Mouse (Mus musculus): ENCODE data around the gene Nudt4. TPM values are rescaled to one million over a fixed set of nuclear protein-coding genes. Genes with fewer than 3 reads are reported as not detected.
"Not testable (repeated sequence)": the region's sequence is repeated elsewhere in the genome, so short reads cannot be mapped to it uniquely, and the experiment has no call there.

The Nudt4 gene
- total RNA-seq, 2 experiments from 2014 or later, result 190 to 259 TPM

DNA sequence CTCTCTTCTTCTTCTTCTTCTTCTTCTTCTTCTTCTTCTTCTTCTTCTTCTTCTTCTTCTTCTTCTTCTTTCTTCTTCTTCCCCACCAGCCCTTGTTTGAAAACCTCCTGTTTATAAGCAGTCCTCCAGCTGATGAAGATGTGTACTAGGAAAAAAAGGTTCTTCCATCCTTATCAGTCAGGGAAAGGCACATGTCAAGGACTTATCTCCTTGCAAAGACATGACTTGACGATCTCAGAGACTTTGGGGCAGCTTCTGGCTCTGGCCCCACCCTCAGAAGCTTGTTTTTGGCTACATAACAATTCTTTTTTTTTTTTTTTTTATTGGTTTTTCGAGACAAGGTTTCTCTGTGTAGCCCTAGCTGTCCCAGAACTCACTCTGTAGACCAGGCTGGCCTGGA is 5.5 kb upstream of the Nudt4 start:
- intact Hi-C loops (cut with DNase I), result no loop called here
- no peak for DNase-seq

- DNase-seq, result no peak
- intact Hi-C loops (cut with DNase I), result no loop called here
These were observed 4.1 kb upstream of the Nudt4 start for GRCm38 (mm10) chr10:95568016-95568415.

DNA sequence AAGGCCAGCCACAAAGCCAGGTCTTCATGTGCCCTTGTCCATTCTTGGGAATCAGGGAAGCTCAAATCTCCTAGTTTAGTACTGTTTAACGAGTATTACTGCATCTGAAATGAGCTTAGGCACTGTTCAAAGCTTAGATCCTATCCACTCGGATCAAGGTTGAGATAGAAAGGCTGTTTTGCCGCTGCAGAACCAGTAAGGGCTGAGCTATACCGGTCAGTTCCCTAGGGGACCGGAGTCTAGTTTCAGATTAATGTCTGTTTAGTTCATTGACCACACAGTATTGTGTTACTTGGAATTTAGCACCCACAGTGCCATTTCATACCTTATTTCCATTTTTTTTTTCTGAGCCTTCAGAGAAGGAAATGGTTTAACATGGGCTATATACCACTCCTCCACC is 3.6 kb upstream of the Nudt4 start:
- intact Hi-C loops (cut with DNase I), result no loop called here
- no peak for DNase-seq

- no peak for DNase-seq
- intact Hi-C loops (cut with DNase I), result no loop called here
These were observed 2.8 kb upstream of the Nudt4 start for GRCm38 (mm10) chr10:95566786-95567185.

DNA sequence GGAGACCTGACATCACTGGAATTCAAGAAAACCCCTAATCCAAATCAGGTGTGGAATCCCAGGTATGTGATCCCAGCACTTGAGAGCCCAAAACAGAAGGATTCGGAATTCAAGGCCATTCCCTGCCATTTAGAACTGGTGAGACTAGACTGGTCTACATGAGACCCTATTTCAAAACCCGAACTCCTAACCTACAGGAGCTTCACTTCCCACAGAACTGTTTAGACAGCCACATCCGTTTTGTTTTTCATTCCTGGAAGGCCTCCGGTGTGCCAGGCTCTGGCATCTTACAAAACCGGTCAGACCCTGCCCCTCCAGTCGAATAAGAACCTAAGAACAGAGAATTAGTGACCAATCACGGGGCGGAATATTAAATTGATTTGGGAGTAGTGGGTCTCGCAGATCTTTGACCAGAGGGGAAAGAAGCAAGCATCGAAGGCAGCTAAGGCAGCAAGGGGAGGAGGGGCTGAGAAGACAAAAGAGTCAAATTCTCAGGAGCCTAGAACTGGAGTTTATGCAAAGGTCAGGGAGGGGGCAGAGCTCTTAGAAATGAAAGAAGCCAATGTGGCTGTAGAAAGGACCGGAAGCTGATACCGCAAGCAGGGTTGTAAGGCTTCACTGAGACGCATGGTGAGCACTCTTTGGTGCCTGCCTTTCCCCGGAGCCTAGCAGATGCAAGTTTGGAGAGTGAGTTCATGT is 1.4 kb upstream of the Nudt4 start:
- no peak for DNase-seq
- intact Hi-C loops (cut with DNase I), result no loop called here

- DNase-seq, result peak; percentile 14 to 59
- intact Hi-C loops (cut with DNase I), result loop anchor here (5.0 kb wide), 1 partner anchor 114 kb away; no protein-coding TSS in a partner anchor
These were observed 796 bp downstream of the Nudt4 start for GRCm38 (mm10) chr10:95562859-95563841.

DNA sequence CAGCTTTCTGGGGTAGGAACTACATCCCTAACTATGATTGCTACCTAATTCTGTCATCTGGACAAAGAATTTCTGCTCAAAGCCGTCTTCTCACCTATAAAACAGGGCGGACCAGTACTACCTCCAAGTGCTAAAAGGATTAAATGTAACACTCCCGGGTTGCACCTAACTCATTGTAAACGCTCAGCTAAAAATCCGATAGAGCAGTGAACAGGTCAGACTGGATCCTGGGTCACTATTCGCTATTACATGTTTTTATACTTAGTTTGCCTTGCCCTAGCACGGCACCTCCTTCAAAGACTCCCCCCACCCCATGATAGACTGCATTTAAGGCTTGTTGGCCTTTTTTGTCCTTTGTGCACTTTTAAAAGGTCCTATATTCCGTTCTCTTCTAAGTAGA is 1.6 kb downstream of the Nudt4 start:
- intact Hi-C loops (cut with DNase I), result loop anchor here (5.0 kb wide), 1 partner anchor 115 kb away; no protein-coding TSS in a partner anchor

GRCm38 (mm10) chr10:95561616-95562015 is 2.3 kb downstream of the Nudt4 start:
- intact Hi-C loops (cut with DNase I), result loop anchor here (5.0 kb wide), 1 partner anchor 116 kb away; no protein-coding TSS in a partner anchor
- DNase-seq, result no peak

More for the DNA sequence above, 1.6 kb downstream of the Nudt4 start:
- no peak for DNase-seq

DNA sequence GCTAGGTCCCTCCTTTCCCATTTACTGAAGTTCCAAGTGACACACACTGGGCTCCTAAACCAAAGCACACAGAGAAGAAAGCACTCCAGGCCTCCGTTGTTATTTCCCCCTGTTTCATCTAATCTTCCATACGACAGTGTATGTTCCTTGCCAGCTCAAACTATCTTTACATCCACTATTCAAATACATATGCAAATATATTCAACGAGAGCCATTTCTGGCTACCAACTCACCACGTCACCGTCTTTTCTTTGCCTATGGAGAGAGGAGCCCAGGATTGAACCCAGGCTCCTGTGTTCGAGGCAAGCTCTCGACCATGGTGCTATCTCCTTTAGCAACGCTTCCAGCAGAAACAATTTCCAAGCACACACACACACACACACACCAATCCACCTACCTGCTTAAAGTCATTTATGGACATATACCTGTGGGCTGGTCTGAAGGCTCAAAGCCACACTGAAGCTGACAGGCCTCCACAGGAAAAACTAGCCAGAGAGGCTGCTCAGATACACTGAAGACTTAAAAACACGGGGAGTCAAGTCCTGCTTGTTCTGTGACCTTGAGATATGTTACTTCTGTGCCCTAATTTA is 3.5 kb downstream of the Nudt4 start:
- no peak for DNase-seq
- intact Hi-C loops (cut with DNase I), result loop anchor here (5.0 kb wide), 1 partner anchor 117 kb away; no protein-coding TSS in a partner anchor

GRCm38 (mm10) chr10:95559426-95559825 is 4.5 kb downstream of the Nudt4 start:
- intact Hi-C loops (cut with DNase I), result loop anchor here (5.0 to 10.0 kb wide), 2 partner anchors 193 to 215 kb away; no protein-coding TSS in a partner anchor
- DNase-seq, result no peak

DNA sequence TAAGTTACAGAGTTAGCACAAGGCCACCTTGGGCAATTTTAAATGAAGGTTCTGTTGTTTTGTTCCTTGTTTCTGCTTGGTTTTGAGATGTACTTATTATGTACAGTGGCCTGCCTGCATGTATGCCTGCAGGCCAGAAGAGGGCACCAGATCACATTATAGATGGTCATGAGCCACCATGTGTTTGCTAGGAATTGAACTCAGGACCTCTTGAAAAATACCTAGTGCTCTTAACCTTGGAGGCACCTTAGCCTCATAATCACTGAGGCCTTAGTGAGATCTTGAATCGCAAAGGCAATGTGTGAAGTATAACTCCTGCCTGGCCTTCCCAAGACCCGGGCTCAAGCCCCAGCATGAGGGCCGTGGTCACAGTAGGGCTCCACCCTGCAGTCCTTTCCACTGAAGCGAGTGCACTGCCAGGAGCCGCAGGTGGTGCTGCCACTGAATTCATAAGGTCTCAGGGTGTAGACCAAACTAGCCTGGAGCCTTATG is 6.6 kb downstream of the Nudt4 start:
- intact Hi-C loops (cut with DNase I), result loop anchor here (5.0 to 10.0 kb wide), 2 partner anchors 195 to 217 kb away; no protein-coding TSS in a partner anchor

GRCm38 (mm10) chr10:95555866-95556265 is 8.1 kb downstream of the Nudt4 start:
- intact Hi-C loops (cut with DNase I), result loop anchor here (5.0 to 10.0 kb wide), 2 partner anchors 196 to 219 kb away; no protein-coding TSS in a partner anchor
- no peak for DNase-seq

More for the DNA sequence above, 6.6 kb downstream of the Nudt4 start:
- no peak for DNase-seq

DNA sequence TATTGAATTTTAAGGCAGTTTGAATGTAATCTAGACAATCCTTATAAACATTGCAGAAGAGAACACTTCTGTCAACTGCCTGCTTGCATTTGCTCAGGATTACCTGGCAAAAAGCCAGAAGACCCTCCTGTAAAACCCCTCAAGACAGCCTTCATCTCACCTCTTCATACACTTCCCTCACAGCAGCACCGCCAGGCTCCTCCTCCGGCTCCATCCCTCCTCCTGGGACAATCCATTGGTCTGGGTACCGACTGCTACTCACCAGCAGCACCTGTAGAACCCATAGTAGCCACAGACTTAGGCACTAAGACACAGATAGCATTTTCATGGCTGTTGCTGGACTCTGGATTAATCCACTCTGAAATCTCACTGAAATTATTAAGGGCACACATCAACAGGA is 11.6 kb downstream of the Nudt4 start:
- intact Hi-C loops (cut with DNase I), result loop anchor here (10.0 kb wide), 1 partner anchor 222 kb away; no protein-coding TSS in a partner anchor
- DNase-seq, result no peak

DNA sequence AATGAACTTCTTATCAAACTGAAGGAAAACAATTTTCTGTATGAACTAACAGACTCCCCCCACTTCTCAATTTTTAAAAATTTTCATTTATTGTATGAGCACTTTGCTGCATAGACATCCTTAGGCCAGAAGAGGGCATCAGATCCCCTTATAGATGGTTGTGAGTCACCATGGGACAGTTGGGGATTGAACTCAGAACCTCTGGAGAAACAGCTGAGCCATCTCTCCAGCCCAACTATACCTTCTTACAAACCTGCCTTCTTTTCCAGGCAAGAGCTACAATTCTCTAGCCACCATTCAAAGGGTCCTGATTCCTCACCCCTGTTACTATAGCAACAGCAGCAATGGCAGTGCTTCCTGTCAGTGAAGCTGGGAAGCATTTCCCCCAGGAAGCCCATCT is 12.2 kb downstream of the Nudt4 start:
- no peak for DNase-seq
- intact Hi-C loops (cut with DNase I), result loop anchor here (1.0 to 10.0 kb wide), 3 partner anchors 223 to 339 kb away; no protein-coding TSS in a partner anchor

GRCm38 (mm10) chr10:95550506-95550905 is 13.4 kb downstream of the Nudt4 start:
- DNase-seq, result no peak
- intact Hi-C loops (cut with DNase I), result loop anchor here (2.0 to 10.0 kb wide), 2 partner anchors 224 to 340 kb away; no protein-coding TSS in a partner anchor

GRCm38 (mm10) chr10:95549080-95549479 is 14.9 kb downstream of the Nudt4 start:
- DNase-seq; intact Hi-C loops (cut with DNase I): not testable (repeated sequence)

- no peak for DNase-seq
- intact Hi-C loops (cut with DNase I), result no loop called here
These were observed 15.7 kb downstream of the Nudt4 start for GRCm38 (mm10) chr10:95548154-95548826.

GRCm38 (mm10) chr10:95546178-95546577 is 17.8 kb downstream of the Nudt4 start:
- intact Hi-C loops (cut with DNase I), result no loop called here
- no peak for DNase-seq

- intact Hi-C loops (cut with DNase I), result no loop called here
- no peak for DNase-seq
These were observed 18.9 kb downstream of the Nudt4 start for GRCm38 (mm10) chr10:95545051-95545450.

- intact Hi-C loops (cut with DNase I), result no loop called here
These were observed 19.3 kb downstream of the Nudt4 start for GRCm38 (mm10) chr10:95544651-95545050.

More at GRCm38 (mm10) chr10:95544651-95545050, 19.3 kb downstream of the Nudt4 start:
- DNase-seq, result no peak

Data from gastrocnemius, postnatal 36 days (tissue).